Mouse (Mus musculus): ENCODE measurements around the gene Arhgef3. TPM values are rescaled to one million over a fixed set of nuclear protein-coding genes. Genes with fewer than 3 reads are reported as not detected.

The Arhgef3 gene
- polyA plus RNA-seq, 1 experiment = 8.4 TPM

- WGBS = 83% methylated on average over 8 of the region's 8 CpGs
- DNase-seq (ENCODE audit: low read depth, low spot score) = no peak
Observed at GRCm38 (mm10) chr14:27280201-27280890, 165.6 kb downstream of the Arhgef3 start.

GRCm38 (mm10) chr14:27283956-27284355 lies 169.3 kb downstream of the Arhgef3 start:
- DNase-seq (ENCODE audit: low read depth, low spot score) = no peak

- no peak for DNase-seq (ENCODE audit: low read depth, low spot score)
- 8% methylated on average over 4 of the region's 4 CpGs for WGBS
Observed at GRCm38 (mm10) chr14:27286202-27286601, 171.5 kb downstream of the Arhgef3 start.

- WGBS = 81% methylated on average over 5 of the region's 5 CpGs
- DNase-seq (ENCODE audit: low read depth, low spot score) = no peak
Observed at GRCm38 (mm10) chr14:27289053-27289452, 174.4 kb downstream of the Arhgef3 start.

GRCm38 (mm10) chr14:27292101-27292500 lies 177.4 kb downstream of the Arhgef3 start:
- WGBS = 39% methylated on average over 6 of the region's 6 CpGs
- DNase-seq (ENCODE audit: low read depth, low spot score) = no peak

- 36% methylated on average over 7 of the region's 7 CpGs for WGBS
- peak; percentile 70 for DNase-seq (ENCODE audit: low read depth, low spot score)
Observed at GRCm38 (mm10) chr14:27295821-27296220, 181.1 kb downstream of the Arhgef3 start.

GRCm38 (mm10) chr14:27296987-27297386 lies 182.3 kb downstream of the Arhgef3 start:
- WGBS = 20% methylated on average over 5 of the region's 5 CpGs
- DNase-seq (ENCODE audit: low read depth, low spot score) = peak; percentile 57

GRCm38 (mm10) chr14:27298875-27299274 lies 184.2 kb downstream of the Arhgef3 start:
- no peak for DNase-seq (ENCODE audit: low read depth, low spot score)
- WGBS = 43% methylated on average over 2 of the region's 2 CpGs

- DNase-seq (ENCODE audit: low read depth, low spot score) = no peak
- WGBS = 41% methylated on average over 4 of the region's 4 CpGs
Observed at GRCm38 (mm10) chr14:27299705-27300104, 185.0 kb downstream of the Arhgef3 start.

- 74% methylated on average over 5 of the region's 5 CpGs for WGBS
- DNase-seq (ENCODE audit: low read depth, low spot score) = no peak
Observed at GRCm38 (mm10) chr14:27301768-27302499, 187.2 kb downstream of the Arhgef3 start.

GRCm38 (mm10) chr14:27303294-27303693 lies 188.6 kb downstream of the Arhgef3 start:
- 80% methylated on average over 4 of the region's 4 CpGs for WGBS
- DNase-seq (ENCODE audit: low read depth, low spot score) = no peak

- WGBS = 72% methylated on average over 4 of the region's 4 CpGs
- no peak for DNase-seq (ENCODE audit: low read depth, low spot score)
Observed at GRCm38 (mm10) chr14:27304408-27304807, 189.7 kb downstream of the Arhgef3 start.

- no peak for DNase-seq (ENCODE audit: low read depth, low spot score)
- WGBS = 64% methylated on average over 3 of the region's 3 CpGs
Observed at GRCm38 (mm10) chr14:27308761-27309160, 194.1 kb downstream of the Arhgef3 start.

GRCm38 (mm10) chr14:27310559-27311242 lies 196.0 kb downstream of the Arhgef3 start:
- DNase-seq (ENCODE audit: low read depth, low spot score) = no peak
- WGBS = 36% methylated on average over 4 of the region's 4 CpGs

GRCm38 (mm10) chr14:27312380-27312779 lies 197.7 kb downstream of the Arhgef3 start:
- WGBS = 97% methylated on average over 1 of the region's 1 CpGs
- DNase-seq (ENCODE audit: low read depth, low spot score) = no peak

GRCm38 (mm10) chr14:27315737-27316136 lies 201.0 kb downstream of the Arhgef3 start:
- DNase-seq (ENCODE audit: low read depth, low spot score) = no peak
- WGBS = 90% methylated on average over 6 of the region's 6 CpGs

GRCm38 (mm10) chr14:27317146-27317545 lies 202.4 kb downstream of the Arhgef3 start:
- no peak for DNase-seq (ENCODE audit: low read depth, low spot score)
- 53% methylated on average over 8 of the region's 8 CpGs for WGBS

- WGBS = 73% methylated on average over 7 of the region's 7 CpGs
- DNase-seq (ENCODE audit: low read depth, low spot score) = no peak
Observed at GRCm38 (mm10) chr14:27319386-27319785, 204.7 kb downstream of the Arhgef3 start.

GRCm38 (mm10) chr14:27322041-27322440 lies 207.3 kb downstream of the Arhgef3 start:
- DNase-seq (ENCODE audit: low read depth, low spot score) = no peak
- 90% methylated on average over 4 of the region's 4 CpGs for WGBS

- no peak for DNase-seq (ENCODE audit: low read depth, low spot score)
- 27% methylated on average over 7 of the region's 7 CpGs for WGBS
Observed at GRCm38 (mm10) chr14:27324689-27325088, 210.0 kb downstream of the Arhgef3 start.

GRCm38 (mm10) chr14:27325537-27325936 lies 210.8 kb downstream of the Arhgef3 start:
- 65% methylated on average over 6 of the region's 6 CpGs for WGBS
- no peak for DNase-seq (ENCODE audit: low read depth, low spot score)

Data from large intestine, adult 2 months (tissue).